Mouse (Mus musculus) olfactory bulb, adult 2 months (tissue): ENCODE results near the gene Gm42878. TPM values are rescaled to one million over a fixed set of nuclear protein-coding genes. Genes with fewer than 3 reads are reported as not detected.

ENCODE experiments used
- H3K27ac ChIP-seq: fragments of 200-500 bp; 2 replicates; pipeline ENCODE4 v1.5.1; 2012; ENCODE audit warnings: low read depth, low read length; ENCODE audit not compliant: insufficient read depth
- H3K4me1 ChIP-seq: fragments of 200-500 bp; 2 replicates; pipeline ENCODE4 v1.6.1; 2012; ENCODE audit warnings: low read length; ENCODE audit not compliant: control insufficient read depth, insufficient read depth
- H3K4me3 ChIP-seq: fragments of 200-500 bp; 2 replicates; pipeline ENCODE4 v1.5.1; 2012; ENCODE audit warnings: mild to moderate bottlenecking, low read depth, low read length, moderate library complexity; ENCODE audit not compliant: insufficient read depth
- CTCF ChIP-seq: fragments of 200-500 bp; IDR thresholded peaks from 2 replicates; pipeline ENCODE4 v1.5.1; 2012; ENCODE audit warnings: low read depth, mild to moderate bottlenecking, low read length, moderate library complexity; ENCODE audit not compliant: insufficient read depth
- POLR2A ChIP-seq: fragments of 200-500 bp; IDR thresholded peaks from 2 replicates; pipeline ENCODE4 v1.6.1; 2012; ENCODE audit warnings: mild to moderate bottlenecking, low read depth, low read length, moderate library complexity; ENCODE audit not compliant: insufficient read depth
- WGBS: fragments of 180-500 bp; shearing (Covaris S2); methylation state at CpG from one replicate; pipeline ENCODE4 v1.1.7; 2018; 5-methylcytosine and 5-hydroxymethylcytosine counted together
- polyA plus RNA-seq: library from polyadenylated mRNA; stranded (reverse); fragments of >200 nt; gene quantifications from 2 replicates; pipeline ENCODE4 v1.2.4, GENCODE M21; 2012; ENCODE audit warnings: low replicate concordance; ENCODE audit not compliant: missing spikeins, insufficient read depth, insufficient read length

Gene Gm42878
- polyA plus RNA-seq, 1 experiment, result not detected

- 91% methylated on average over 16 of the region's 16 CpGs for WGBS
- H3K4me3 ChIP-seq, result no peak overlapping the region
- TF ChIP-seq CTCF (no peak), POLR2A (no peak)
- peaks cover 5% of the 10 kb centered on the region for H3K4me1 ChIP-seq
- H3K27ac ChIP-seq, result no peak overlapping the region
Observed at GRCm38 (mm10) chr5:121566035-121566681, 20.9 kb upstream of the Gm42878 start.

DNA sequence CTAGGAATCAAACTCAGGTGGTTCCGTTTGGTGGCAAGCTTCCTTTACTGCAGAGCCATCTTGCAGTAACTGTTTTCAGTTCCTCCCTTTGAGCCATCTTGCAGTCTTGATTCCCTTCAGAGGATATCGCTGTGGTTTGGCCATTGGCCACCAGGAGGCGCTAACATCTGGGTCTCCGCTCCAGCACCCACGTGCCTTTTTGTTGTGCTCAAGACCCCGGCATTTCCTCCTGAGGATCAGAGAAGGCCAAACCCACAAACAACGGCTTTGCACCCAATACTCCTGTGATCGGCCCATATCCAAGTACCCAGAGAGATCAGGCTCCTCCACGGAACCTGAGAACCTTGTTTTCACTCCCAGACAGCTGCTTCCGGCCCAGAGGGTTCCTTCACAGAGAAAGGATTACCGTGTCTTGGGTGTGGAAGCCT, 19.2 kb upstream of the Gm42878 start:
- TF ChIP-seq CTCF, result peak; percentile 60; the same call in 1 of the 2 replicates
- no peak for TF ChIP-seq POLR2A
- 8% methylated on average over 11 of the region's 11 CpGs for WGBS
- Histone ChIP-seq H3K4me1 (peaks cover 5% of the 10 kb centered on the region), H3K4me3 (no peak overlapping the region; the same call in 1 of the 2 replicates), H3K27ac (no peak overlapping the region)

GRCm38 (mm10) chr5:121562436-121562835, 17.2 kb upstream of the Gm42878 start:
- TF ChIP-seq CTCF, result no peak
- Histone ChIP-seq H3K4me1 (peaks cover 5% of the 10 kb centered on the region), H3K4me3 (no peak overlapping the region), H3K27ac (no peak overlapping the region)
- WGBS, result 94% methylated on average over 3 of the region's 3 CpGs

DNA sequence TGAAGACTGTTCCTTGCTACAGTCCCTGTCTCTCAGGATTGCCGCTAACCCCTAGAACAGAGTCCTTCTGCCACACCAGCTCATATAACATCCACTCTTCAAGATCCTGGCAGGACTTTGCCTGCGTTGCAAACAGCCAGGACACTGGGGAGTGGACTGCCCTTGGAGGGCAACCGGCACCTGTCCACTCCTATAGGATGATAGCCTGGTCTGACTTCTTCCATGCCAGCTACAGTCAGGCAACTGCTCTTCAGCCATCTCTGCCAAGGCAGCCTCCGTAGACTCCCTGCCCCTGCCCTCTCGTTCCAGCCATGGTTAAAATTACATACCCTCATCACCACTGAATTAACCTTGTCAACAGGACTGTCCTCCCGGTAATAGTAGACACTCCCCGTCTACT, 3.9 kb upstream of the Gm42878 start:
- WGBS, result 87% methylated on average over 7 of the region's 7 CpGs

GRCm38 (mm10) chr5:121547084-121547483, 1.8 kb upstream of the Gm42878 start:
- no peak overlapping the region for H3K27ac ChIP-seq
- TF ChIP-seq CTCF, result no peak
- TF ChIP-seq POLR2A, result no peak
- no peak overlapping the region for H3K4me3 ChIP-seq
- peaks cover 14% of the 10 kb centered on the region for H3K4me1 ChIP-seq
- 87% methylated on average over 3 of the region's 3 CpGs for WGBS

More for the DNA sequence above, 3.9 kb upstream of the Gm42878 start:
- peaks cover 8% of the 10 kb centered on the region for H3K4me1 ChIP-seq
- H3K4me3 ChIP-seq, result no peak overlapping the region
- no peak overlapping the region for H3K27ac ChIP-seq
- TF ChIP-seq POLR2A (no peak), CTCF (no peak)

DNA sequence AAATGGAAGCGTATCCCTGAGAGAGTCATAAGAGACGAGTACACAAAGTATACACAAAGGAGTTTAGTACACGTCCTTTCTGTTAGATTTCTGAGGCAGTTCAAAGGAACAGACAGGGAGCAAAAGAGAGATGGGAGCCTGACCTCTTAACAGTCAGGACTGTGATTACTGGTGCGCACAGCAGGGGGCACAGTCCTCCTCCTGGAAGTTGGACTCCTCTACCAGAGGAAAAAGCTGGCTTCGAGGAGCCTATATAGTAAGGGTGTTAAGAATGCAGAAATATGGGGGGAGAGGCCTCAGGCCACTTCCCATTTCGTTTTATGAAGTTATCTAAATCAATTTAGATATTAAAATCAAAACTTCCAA, 1.2 kb upstream of the Gm42878 start:
- Histone ChIP-seq H3K27ac (no peak overlapping the region), H3K4me3 (peak overlapping the region; percentile 83), H3K4me1 (peaks cover 14% of the 10 kb centered on the region)
- TF ChIP-seq POLR2A (no peak), CTCF (no peak)
- 30% methylated on average over 6 of the region's 6 CpGs for WGBS

DNA sequence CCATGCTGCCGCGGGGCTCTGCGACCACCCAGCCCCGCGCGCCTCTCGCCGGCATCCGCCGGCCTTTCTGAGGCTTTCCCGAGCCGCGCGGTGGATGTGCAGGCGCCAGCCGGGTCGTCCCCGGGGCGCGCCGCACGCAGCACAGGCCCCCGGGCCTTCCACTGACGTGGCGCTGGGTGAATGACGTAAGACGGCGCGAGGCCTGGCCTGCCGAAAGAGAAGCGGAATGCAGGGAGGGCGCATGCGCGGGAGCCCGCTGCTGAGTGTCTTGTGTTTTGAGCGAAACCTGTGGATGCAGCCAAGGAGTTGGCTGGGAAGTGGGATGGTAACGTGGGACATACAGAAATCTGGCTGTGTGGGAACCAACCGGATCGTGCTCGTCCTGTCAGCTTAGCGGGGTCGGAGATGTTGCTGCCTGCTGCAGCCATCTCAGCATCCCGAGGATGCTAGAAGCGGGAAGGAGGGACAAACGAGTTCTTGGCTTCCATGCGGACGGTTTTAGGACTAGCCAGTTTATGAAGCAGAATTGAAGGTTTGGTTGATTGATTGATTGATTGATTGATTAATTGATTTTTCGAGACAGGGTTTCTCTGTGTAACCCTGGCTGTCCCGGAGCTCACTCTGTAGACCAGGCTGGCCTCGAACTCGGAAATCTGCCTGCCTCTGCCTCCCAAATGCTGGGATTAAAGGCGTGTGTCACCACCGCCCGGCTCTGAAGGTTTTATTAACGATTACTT, 679 bp upstream of the Gm42878 start, which contains the start of gene Mapkapk5:
Mapkapk5 (minus strand) TSS at position 113 of the 737 bp plus-strand sequence.
- peaks cover 16% of the 10 kb centered on the region for H3K4me1 ChIP-seq
- H3K4me3 ChIP-seq, result peak within 1 kb of the TSS; percentile 83
- TF ChIP-seq POLR2A (peak; percentile 61; the same call in 1 of the 2 replicates), CTCF (no peak)
- WGBS, result 1% methylated on average over 55 of the region's 55 CpGs
- peak within 1 kb of the TSS; percentile 78 for H3K27ac ChIP-seq

- 62% methylated on average over 3 of the region's 3 CpGs for WGBS
- TF ChIP-seq CTCF (no peak), POLR2A (no peak)
Observed at GRCm38 (mm10) chr5:121543370-121543769, 1.9 kb downstream of the Gm42878 start.

DNA sequence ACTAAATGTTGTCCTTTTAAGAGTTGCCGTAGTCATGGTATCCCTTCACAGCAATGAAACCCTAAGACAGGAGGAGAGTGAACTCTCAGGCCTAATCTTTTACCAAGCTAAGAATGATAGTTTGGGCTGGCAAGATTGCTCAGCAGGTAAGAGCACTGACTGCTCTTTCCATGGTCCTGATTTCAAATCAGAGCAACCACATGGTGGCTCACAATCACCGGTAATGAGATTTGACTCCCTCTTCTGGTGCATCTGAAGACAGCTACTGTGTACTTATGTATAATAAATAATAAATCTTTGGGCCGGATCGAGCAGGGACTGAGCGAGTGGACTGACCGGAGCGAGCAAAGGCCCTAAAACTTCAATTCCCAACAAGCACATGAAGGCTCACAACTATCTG, 4.0 kb downstream of the Gm42878 start:
- Histone ChIP-seq H3K4me1 (peaks cover 16% of the 10 kb centered on the region), H3K27ac (no peak overlapping the region), H3K4me3 (no peak overlapping the region)
- no peak for TF ChIP-seq CTCF
- TF ChIP-seq POLR2A, result no peak
- 81% methylated on average over 7 of the region's 7 CpGs for WGBS

More at GRCm38 (mm10) chr5:121543370-121543769, 1.9 kb downstream of the Gm42878 start:
- Histone ChIP-seq H3K27ac (no peak overlapping the region), H3K4me1 (peaks cover 16% of the 10 kb centered on the region), H3K4me3 (no peak overlapping the region)
